Mouse (Mus musculus): ENCODE results near the gene Kif5a. TPM values are rescaled to one million over a fixed set of nuclear protein-coding genes. Genes with fewer than 3 reads are reported as not detected.
A peak's percentile ranks its signal among the peaks of the same experiment; 100 is the strongest.

The Kif5a gene
- total RNA-seq, 2 experiments from 2014 or later = 0.70 to 0.85 TPM

GRCm38 (mm10) chr10:127267318-127267717, 4.2 kb upstream of the Kif5a start:
- no peak for ATAC-seq (ENCODE audit: poor library complexity, severe bottlenecking)

- ATAC-seq (ENCODE audit: poor library complexity, severe bottlenecking) = peak; percentile 98
Observed at GRCm38 (mm10) chr10:127266112-127267091, 3.3 kb upstream of the Kif5a start, which contains the start of gene Dctn2. Gene Dctn2, plus strand, starts transcription at chr10:127266368.

- no peak for ATAC-seq (ENCODE audit: poor library complexity, severe bottlenecking)
Observed at GRCm38 (mm10) chr10:127265727-127266111, 2.6 kb upstream of the Kif5a start.

GRCm38 (mm10) chr10:127264971-127265370, 1.8 kb upstream of the Kif5a start:
- ATAC-seq (ENCODE audit: poor library complexity, severe bottlenecking) = no peak

DNA sequence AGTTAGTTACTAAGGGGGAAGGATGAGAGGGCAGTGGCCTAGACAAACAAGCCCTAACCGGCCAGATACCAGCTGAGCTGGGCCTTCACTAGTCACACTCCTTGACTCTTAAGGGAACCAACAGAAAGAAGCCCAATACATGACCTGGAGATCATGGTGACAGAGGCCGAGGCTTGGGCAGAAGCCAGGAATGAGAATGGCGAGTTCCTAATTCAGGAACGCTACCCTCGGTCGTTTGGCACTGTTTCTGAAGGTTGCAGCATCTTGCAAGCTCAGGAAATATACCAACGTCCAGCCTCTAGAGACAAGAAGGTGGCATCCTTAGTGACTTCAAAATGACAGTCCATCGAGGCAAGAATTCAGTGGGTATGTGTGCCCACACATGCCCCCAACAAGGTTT, 1.2 kb upstream of the Kif5a start:
- no peak for ATAC-seq (ENCODE audit: poor library complexity, severe bottlenecking)

GRCm38 (mm10) chr10:127263631-127264030, 483 bp upstream of the Kif5a start:
- no peak for ATAC-seq (ENCODE audit: poor library complexity, severe bottlenecking)

DNA sequence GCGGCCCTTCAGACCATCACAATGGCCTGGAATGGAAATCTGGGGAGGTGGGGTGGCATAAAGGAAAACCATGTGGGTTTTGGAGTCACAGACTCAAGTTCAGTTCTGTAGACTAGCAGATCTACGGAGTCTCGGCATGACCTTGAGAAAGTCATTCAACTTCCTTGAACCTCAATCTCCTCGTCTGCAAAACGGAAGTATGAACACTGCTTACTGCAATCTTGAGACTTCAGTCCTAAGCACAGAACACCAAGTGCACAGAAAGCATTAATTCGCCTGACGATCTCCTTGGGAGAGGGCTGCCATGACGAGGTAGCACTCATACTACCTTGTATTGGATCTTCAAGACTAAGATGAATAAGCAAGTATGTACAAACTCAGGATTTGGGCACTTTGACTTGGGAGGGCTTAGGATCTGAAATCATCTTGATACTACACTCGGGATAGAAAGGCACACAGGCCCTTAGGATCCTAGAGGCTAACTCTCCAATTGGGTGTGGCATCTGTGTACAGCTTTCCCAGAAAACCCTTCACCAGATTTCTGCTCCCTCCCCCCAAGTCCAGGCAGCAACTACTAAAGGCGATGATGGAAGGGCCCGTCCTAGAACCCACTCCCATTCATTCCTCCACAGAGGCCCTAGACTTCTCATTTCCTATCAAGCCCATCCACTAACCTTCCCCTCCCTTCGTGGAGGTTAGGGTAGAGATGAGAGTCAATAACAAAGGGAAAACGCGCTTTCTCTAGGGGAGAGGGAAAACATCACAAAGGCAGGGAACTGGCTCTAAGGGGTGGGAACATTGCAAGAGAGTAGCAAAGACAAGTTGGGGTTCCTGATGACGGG, 1.2 kb downstream of the Kif5a start:
- no peak for ATAC-seq (ENCODE audit: poor library complexity, severe bottlenecking)

DNA sequence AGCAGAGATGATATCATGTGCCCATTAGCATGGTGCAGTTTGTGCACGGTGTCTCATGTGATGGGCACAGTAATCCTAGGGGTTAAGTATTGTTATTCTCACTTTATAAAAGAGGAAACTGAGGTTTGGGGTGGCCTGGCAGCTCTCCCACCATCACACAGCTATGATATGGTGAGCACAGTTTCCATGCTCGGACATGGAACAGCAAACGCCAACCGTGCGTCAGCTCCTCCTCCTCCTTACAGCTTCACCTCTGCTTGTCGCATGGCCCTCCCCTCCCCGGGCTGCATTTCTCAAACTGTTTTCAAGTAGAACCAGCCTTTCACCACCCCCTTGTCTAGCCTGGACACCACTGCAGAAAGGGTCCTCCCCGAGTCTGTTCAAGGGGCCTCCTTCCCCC, 4.7 kb downstream of the Kif5a start:
- ATAC-seq (ENCODE audit: poor library complexity, severe bottlenecking) = no peak

DNA sequence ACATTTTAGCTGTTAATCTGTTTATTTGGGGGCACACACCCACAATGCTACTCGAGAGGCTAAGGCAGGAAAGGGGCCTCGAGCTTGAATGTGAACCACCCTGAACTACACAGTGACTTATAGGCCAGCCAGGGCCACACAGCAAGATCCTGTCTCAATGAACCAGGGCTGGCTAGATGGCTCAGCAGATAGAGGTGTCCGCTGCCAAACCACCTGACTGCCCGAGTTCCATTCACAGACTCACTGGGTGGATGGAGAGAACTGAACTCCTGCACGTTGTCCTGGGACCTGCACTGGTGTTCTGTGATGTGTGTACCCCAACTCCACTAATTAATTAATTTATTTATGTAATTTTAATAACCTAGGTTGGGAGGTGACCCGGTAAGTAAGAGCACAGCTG, 5.4 kb downstream of the Kif5a start:
- no peak for ATAC-seq (ENCODE audit: poor library complexity, severe bottlenecking)

DNA sequence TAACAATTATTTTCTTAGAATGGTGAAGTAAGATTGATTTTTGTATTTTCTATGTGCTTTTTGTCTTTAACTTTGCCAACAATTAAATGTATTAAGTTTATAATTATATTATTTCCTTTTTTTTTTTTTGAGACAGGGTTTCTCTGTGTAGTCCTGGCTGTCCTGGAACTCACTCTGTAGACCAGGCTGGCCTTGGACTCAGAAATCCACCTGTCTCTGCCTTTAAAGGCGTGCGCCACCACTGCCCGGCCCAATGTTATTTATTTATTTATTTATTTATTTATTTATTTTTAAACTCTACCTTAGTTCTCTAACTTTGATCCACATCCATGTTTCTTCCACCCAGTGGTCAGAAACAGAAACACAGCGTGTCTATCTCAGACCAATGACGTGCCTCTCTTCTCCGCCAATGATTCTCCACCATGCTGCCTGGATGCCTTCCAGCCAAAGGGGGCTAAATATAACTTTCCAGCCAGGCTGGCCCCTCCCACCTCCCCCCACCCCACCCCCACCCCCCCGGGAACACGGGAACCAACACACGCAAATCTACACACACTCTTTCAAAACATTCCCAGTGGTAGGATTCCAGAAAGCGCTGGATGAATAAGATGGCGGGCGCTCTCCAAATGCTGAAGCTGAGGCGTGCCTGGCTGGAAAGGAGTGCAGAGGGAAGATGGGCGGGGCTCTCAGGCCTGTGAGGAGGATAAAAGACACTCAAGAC, 7.4 kb downstream of the Kif5a start:
- ATAC-seq (ENCODE audit: poor library complexity, severe bottlenecking) = no peak

GRCm38 (mm10) chr10:127250810-127251209, 12.3 kb downstream of the Kif5a start:
- no peak for ATAC-seq (ENCODE audit: poor library complexity, severe bottlenecking)

DNA sequence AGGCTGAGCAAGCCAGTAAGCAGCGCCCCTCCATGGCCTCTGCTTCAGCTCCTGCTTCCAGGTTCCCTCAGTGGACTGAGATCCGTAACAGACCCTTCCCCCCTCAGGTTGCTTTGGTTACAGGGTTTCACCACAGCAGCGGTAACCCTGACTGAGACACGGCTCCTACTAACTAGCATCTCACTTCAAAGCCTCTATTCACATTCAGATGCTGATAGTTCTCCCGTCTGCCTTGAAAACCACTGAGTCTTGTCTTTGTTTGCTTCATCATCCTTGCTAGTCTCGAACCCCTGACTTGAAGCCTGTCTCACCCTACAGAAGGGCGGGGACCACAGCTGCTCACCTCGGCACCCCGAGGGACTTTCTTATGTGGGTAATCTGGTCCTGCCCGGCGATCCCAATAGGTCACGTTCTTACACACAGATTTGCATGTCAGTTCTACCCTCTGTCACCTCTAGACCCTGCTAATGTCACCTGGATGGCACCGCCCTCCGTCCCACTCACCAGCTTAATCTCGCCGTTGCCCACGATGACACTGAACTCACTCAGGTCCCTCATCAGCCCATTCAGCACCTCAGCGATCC, 24.8 kb downstream of the Kif5a start:
- ATAC-seq (ENCODE audit: poor library complexity, severe bottlenecking) = no peak

DNA sequence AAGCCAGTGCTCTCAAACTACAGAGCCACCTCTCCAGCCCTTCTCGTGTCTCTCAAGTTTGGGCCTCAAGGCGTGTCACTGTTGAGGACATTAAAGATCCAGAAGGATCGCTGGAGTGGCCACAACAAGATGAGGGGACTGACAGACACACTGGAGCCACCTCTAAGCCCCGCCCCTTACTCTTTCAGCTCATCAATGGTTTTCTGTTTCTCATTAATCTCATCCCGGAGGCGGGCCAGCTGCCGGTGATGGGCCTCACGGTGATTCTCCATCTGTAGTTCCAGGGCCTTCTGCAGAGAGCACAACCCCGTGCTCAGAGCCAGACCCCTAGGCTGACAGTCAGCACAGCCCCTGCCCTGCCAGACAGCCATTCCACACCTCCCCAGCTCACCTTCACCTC, 26.6 kb downstream of the Kif5a start:
- no peak for ATAC-seq (ENCODE audit: poor library complexity, severe bottlenecking)

GRCm38 (mm10) chr10:127233141-127233540, 30.0 kb downstream of the Kif5a start:
- ATAC-seq (ENCODE audit: poor library complexity, severe bottlenecking) = no peak

- ATAC-seq (ENCODE audit: poor library complexity, severe bottlenecking) = no peak
Observed at GRCm38 (mm10) chr10:127231741-127232140, 31.4 kb downstream of the Kif5a start.

DNA sequence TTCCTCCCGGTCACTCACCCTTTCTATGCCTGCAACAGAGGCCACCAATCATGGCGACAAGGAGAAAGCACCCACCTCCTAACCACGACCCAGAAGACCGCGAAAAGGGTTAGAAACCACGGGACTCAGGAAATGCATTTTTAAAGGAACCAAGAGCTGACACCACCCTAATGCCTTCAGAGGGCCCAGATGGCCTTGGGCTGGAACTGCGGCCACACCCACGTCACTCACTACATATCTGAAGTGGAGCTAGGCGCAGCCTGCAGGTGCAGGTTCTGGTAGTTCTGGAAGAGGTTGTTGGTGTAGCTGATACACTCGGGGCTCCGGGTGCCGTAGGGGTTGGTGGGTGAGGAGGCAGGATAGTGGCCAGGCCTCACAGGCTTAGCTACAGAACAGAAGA, 32.5 kb downstream of the Kif5a start:
- peak; percentile 50 for ATAC-seq (ENCODE audit: poor library complexity, severe bottlenecking)

DNA sequence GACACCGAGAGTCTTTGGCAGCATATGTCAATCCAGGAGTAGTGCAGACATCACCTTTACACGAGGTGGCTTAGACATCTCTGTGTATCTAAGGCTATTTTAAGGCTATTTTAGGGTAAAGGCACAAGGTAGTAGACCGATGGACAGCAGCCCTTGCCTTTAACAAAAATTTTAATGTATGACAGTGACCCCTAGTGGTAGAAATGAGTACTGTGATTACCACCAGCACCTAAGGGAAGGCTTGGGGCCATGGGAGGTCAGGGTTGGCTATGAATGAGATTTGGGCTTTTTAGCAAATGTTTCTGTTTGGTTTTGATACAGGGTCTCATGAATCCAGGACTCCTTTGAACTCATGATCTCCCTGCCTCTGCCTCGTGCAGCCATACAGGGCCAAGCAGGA, 34.3 kb downstream of the Kif5a start:
- peak; percentile 62 for ATAC-seq (ENCODE audit: poor library complexity, severe bottlenecking)

GRCm38 (mm10) chr10:127227163-127227562, 36.0 kb downstream of the Kif5a start:
- peak; percentile 41 for ATAC-seq (ENCODE audit: poor library complexity, severe bottlenecking)

DNA sequence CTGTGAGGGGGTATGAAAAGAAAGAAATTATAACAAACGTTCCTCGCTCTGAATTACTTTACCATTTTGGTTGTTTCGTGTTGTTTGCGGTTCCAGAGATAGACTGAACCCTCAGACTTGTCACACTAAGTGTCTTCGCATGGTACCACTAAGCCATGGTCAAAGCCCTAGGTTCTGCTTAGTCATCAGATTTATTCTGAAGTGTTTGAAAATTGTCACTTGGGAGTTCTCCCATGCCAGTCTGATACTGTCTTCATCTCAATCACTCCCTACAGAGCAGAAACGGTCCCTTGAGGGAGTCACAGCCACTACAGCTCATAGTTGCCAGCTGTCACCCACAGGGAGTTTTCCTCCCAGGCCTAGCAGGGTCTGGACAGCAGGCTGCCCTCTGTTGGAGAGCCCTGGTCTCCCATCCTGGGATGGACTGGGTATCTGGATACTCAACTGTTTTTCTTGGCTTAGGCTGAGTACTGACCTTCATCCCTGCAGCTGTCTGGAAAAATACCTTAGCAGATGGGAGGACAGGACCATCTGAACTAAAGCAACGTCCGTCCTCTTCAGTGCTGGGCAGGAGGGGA, 36.7 kb downstream of the Kif5a start:
- no peak for ATAC-seq (ENCODE audit: poor library complexity, severe bottlenecking)

DNA sequence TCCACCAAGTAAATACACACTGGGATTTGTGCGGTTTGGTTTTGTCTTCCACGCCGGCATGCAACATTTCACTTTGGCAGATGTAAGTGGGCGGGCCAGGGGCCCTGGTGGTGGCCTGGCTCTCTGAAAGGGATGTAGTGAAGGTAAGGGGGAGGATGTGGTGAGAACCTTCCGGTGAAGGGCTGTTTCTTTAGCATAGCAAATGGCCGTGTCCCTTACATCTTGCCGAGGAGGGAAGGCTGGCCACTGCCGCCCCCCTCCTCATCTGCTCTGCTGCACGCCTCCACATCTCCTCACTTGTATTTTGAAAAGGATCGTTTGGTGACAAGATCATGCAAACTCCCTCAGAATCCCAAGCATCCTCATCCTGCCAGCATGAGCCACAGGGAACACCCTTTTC, 37.4 kb downstream of the Kif5a start:
- ATAC-seq (ENCODE audit: poor library complexity, severe bottlenecking) = peak; percentile 45

Data from megakaryocyte, adult 5-6 weeks (primary cell).